Mouse (Mus musculus): ENCODE results near the gene Hcrtr2.

The Hcrtr2 gene

GRCm38 (mm10) chr9:76323756-76324155, at the start of gene Hcrtr2:
Gene Hcrtr2, minus strand, starts transcription at chr9:76323856.
- no peak for DNase-seq (ENCODE audit: low spot score)

- DNase-seq (ENCODE audit: low spot score) = no peak
Observed at GRCm38 (mm10) chr9:76364874-76365273, 41.2 kb upstream of the Hcrtr2 start.

DNA sequence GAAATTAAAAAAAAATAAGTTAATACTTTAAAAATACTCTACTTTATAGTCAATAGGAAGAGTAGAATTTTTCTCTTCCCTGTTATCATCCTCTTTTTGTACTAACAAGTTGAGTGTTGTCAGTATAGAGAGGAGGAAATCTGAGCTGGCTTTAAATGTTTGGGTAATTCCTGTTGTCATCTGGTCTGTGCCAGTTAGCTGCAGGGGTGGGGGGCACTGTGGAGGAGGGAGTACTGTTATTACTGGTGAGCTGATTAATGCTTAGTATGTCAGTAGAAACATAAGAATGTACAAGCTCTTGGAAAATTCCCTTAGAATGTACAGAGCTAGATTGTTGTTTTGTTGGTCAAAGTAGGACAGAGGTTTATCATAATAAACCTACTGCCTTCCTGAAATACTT, 36.7 kb upstream of the Hcrtr2 start:
- no peak for DNase-seq (ENCODE audit: low spot score)

DNA sequence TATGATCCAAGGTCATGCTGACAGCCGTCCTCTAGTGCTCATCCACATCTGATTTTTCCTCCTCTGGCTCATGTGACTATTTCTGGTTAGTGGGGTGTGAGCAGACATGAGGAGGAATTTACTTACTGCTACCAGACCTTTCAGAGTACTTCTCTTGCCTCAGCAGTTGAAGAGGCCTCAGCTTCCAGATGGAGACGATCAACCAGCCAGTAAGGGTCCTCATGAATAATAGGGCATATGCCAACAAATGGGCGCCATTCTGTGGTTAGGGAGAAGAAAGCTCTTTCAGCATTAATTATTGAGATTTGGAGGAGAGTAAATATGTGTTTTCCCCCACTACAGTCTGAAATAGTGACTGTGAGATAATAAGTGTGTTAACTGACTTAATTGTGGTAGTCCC, 28.7 kb upstream of the Hcrtr2 start:
- DNase-seq (ENCODE audit: low spot score) = no peak

- DNase-seq (ENCODE audit: low spot score) = no peak
Observed at GRCm38 (mm10) chr9:76347298-76347697, 23.6 kb upstream of the Hcrtr2 start.

DNA sequence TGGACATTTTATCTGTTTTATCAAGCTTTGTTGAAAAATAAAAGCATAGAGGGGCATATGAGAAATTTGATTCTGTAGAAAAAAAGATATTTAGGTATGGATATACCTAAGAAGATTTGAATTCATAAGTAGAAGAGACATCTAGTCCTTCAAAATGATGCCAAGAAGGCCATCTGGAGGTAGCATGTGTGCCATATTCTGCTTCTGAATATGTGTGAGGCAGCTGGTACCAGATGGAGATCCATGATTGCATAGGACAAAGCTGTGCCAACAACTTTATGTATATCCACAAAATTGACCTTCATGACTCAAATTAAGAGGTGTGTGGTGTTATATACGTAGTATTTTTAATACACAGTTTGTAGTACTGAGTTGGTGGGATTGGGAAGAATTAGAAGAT, 7.4 kb upstream of the Hcrtr2 start:
- DNase-seq (ENCODE audit: low spot score) = no peak

- no peak for DNase-seq (ENCODE audit: low spot score)
Observed at GRCm38 (mm10) chr9:76323186-76323701, 412 bp downstream of the Hcrtr2 start.

GRCm38 (mm10) chr9:76322122-76323052, 1.3 kb downstream of the Hcrtr2 start:
- no peak for DNase-seq (ENCODE audit: low spot score)

- no peak for DNase-seq (ENCODE audit: low spot score)
Observed at GRCm38 (mm10) chr9:76321589-76321988, 2.1 kb downstream of the Hcrtr2 start.

DNA sequence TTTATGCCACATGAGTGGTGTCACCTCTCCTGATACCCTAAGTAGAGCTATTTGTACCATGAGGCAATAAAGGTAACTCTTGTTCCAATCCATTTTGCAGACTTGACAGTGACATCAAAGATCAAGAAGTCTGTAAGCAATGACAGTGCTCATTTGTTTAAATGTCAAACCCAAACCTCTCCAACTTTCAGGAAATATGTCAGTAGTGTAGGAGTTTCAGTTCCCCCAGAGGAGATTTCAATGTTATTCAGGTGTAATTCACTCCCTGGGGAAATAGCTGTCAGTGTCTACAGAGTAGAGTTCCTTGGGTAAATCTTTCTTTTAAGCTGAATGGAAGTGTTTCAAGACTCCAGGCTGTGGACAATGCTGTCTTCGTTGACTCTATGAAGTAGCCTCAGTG, 2.9 kb downstream of the Hcrtr2 start:
- DNase-seq (ENCODE audit: low spot score) = no peak

GRCm38 (mm10) chr9:76318302-76318701, 5.4 kb downstream of the Hcrtr2 start:
- DNase-seq (ENCODE audit: low spot score) = no peak

GRCm38 (mm10) chr9:76315096-76315495, 8.6 kb downstream of the Hcrtr2 start:
- no peak for DNase-seq (ENCODE audit: low spot score)

GRCm38 (mm10) chr9:76313921-76314320, 9.7 kb downstream of the Hcrtr2 start:
- DNase-seq (ENCODE audit: low spot score) = no peak

GRCm38 (mm10) chr9:76312221-76312620, 11.4 kb downstream of the Hcrtr2 start:
- DNase-seq (ENCODE audit: low spot score) = no peak

- no peak for DNase-seq (ENCODE audit: low spot score)
Observed at GRCm38 (mm10) chr9:76291384-76291783, 32.3 kb downstream of the Hcrtr2 start.

DNA sequence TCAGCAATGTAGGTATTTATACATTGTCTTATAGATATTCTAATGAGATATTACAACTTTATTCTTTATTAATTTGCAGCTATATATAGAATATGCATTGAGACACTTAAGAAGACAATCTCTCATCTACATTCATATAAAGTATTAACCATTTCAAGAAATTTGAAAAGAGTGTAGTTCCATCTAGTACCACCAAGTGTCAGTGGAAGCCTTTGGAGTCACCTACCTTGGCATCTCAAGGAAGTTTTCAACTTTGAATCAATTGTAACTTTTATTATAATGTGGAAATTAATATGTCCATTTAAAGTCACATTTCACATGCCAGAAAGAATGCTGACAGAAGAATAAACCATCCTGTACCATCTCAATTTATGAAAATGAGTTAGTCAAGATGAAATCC, 52.8 kb downstream of the Hcrtr2 start:
- no peak for DNase-seq (ENCODE audit: low spot score)

DNA sequence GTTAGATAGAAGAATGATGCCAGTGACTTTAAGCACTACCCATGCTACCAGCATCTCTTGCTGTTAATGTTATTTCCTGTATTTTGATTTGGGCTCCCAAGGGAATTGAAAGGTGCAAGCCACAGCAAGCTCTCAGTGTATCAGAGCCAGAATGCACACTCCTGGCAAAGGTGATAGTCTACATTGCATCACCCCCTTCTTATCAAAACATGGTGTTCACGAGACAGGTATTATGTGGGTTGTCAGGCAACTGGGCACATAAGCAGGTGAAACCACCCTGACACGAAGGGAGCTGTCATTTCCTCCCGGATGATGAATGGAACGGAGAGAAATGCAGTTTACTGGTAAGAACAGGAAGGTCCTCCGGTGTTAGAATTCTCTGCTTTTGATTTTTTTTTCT, 65.9 kb downstream of the Hcrtr2 start:
- no peak for DNase-seq (ENCODE audit: low spot score)

DNA sequence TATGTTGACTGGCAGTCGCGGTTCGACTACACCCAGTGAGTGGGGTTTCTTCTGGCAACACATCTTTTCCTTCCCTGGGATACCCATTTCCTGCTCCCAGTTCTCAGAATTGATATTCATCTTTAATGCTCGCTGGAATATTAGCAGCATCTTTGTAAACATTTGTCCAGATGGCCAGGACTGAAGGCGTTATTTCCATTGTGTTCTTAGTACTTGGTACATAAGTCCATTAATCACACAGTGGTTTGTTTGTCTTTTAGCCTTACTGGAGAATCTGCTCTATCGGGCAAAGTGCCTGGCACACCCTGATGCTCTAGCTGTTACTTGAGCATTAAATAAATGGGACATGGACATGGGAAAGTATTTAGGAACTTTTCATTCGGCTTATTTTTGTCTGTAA, 71.1 kb downstream of the Hcrtr2 start:
- no peak for DNase-seq (ENCODE audit: low spot score)

DNA sequence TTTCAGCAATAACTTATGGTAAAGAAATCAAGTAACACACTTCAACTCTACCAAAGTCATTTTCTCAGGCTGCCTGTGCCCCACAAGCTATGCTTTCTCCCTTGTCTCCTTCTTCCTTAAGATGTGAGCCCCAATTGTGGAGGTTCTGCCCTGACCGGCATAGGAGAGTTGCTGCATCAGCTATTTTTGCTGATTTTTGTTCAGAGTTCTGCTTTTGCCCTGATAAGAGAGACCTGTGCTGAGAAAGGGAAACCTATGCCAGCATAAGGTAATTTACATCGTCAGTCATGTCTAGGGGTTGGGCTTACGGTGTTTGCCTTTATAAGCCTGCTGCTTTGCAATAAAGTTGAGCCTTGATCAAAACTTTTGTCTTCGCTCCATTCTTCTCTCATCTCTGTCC, 71.5 kb downstream of the Hcrtr2 start:
- DNase-seq (ENCODE audit: low spot score) = no peak

GRCm38 (mm10) chr9:76242322-76242721, 81.3 kb downstream of the Hcrtr2 start:
- DNase-seq (ENCODE audit: low spot score) = no peak

DNA sequence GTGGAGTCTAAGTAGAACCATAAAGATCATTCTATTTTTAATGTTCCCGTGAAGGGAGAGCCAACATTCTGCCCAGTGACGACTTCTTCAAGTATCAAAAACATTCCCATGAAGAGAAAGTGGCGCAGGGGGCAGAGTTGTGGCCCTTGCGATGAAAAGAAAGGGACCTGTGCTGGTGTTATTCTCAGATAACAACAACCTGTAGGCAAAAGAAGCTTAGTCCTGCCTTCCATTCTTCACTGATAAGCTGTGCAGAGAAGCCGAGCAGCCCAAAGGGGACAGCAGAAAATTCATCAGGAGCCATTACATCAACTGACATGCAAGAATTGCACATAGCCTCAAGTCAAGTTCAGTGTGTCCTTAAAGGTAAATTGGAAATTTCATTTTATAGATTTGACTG, 85.7 kb downstream of the Hcrtr2 start:
- DNase-seq (ENCODE audit: low spot score) = no peak

GRCm38 (mm10) chr9:76237243-76237642, 86.4 kb downstream of the Hcrtr2 start:
- DNase-seq (ENCODE audit: low spot score) = no peak

DNA sequence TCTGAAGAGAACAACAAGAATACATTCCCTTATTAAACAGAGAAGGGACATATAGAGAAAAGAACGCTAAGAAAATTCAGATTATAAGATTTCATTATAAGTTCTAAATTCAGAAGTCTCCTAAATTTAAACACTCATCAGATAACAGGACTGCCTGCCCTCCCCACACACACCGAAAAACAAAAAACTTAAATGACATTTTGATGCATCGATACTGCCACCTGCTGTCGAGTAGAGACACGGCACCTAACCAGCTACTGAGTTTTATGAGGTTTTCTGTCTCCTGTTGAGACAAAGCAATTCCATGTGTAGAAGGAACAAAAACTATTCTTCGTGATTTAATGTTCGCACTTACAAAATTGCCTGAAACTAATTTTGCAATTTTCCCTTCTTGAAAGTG, 87.0 kb downstream of the Hcrtr2 start:
- DNase-seq (ENCODE audit: low spot score) = peak; percentile 31
